Mouse (Mus musculus): Measurements from ENCODE around the gene Ube2h. TPM values are rescaled to one million over a fixed set of nuclear protein-coding genes. Genes with fewer than 3 reads are reported as not detected.
"Not testable (repeated sequence)": the region's sequence is repeated elsewhere in the genome, so short reads cannot be mapped to it uniquely, and the experiment has no call there.

Gene Ube2h
- polyA plus RNA-seq, 1 experiment from 2014 or later, result 41.9 TPM

DNA sequence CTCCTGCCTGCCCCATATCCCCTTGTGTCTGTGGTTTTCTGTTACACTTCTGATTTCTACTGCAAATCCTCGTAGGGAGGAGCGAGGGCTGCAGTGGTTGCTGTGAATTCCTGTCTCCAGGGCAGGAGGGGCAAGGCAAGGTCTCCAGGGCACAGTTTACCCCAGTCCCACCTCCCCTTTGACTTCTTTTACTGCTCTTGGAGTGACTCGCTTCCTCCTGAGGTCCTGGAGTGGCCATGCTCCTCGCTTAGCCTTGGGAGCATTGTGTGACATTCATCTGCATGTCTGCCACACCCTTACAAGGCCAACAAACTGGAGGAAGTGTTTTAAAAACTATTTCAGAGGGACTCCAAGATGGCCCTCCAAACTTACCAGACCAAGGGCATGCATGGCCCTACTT is 16.7 kb upstream of the Ube2h start:
- Histone ChIP-seq H3K4me2 (no peak overlapping the region), H3K27me3 (replicated peaks) (no peaks in the 10 kb centered on the region), H3K9me3 (no peaks in the 10 kb centered on the region), H3K27ac (no peak overlapping the region), H3K4me1 (no peaks in the 10 kb centered on the region), H3K9ac (no peak overlapping the region), H3K36me3 (no peaks in the 10 kb centered on the region), H3K4me3 (replicated peaks) (no peak overlapping the region)
- 45% methylated on average over 4 of the region's 4 CpGs for WGBS
- no peak for ATAC-seq (ENCODE audit: insufficient read depth, low FRiP score, low read depth)

GRCm38 (mm10) chr6:30319216-30319615 is 14.9 kb upstream of the Ube2h start:
- Histone ChIP-seq H3K9ac (no peak overlapping the region), H3K36me3 (no peaks in the 10 kb centered on the region), H3K4me3 (replicated peaks) (no peak overlapping the region), H3K4me2 (no peak overlapping the region), H3K9me3 (no peaks in the 10 kb centered on the region), H3K4me1 (no peaks in the 10 kb centered on the region), H3K27ac (no peak overlapping the region), H3K27me3 (replicated peaks) (no peaks in the 10 kb centered on the region)
- 72% methylated on average over 5 of the region's 5 CpGs for WGBS
- ATAC-seq (ENCODE audit: insufficient read depth, low FRiP score, low read depth), result no peak

- H3K9me3 ChIP-seq, result no peaks in the 10 kb centered on the region
- no peak overlapping the region for H3K9ac ChIP-seq
- H3K4me2 ChIP-seq, result no peak overlapping the region
- 30% methylated on average over 1 of the region's 1 CpGs for WGBS
- no peaks in the 10 kb centered on the region for H3K27me3 ChIP-seq (replicated peaks)
- no peak for ATAC-seq (ENCODE audit: insufficient read depth, low FRiP score, low read depth)
- no peak overlapping the region for H3K27ac ChIP-seq
- H3K4me1 ChIP-seq, result peaks cover 10% of the 10 kb centered on the region; the same call in 1 of the 2 replicates
- no peak overlapping the region for H3K4me3 ChIP-seq (replicated peaks)
- no peaks in the 10 kb centered on the region for H3K36me3 ChIP-seq
Observed at GRCm38 (mm10) chr6:30312006-30312405, 7.7 kb upstream of the Ube2h start.

GRCm38 (mm10) chr6:30308751-30309150 is 4.4 kb upstream of the Ube2h start:
- Histone ChIP-seq H3K27ac (peak overlapping the region; percentile 76; the same call in 1 of the 2 replicates), H3K4me2 (no peak overlapping the region), H3K4me1 (peaks cover 10% of the 10 kb centered on the region; the same call in 1 of the 2 replicates), H3K9me3 (no peaks in the 10 kb centered on the region), H3K36me3 (no peaks in the 10 kb centered on the region), H3K27me3 (replicated peaks) (no peaks in the 10 kb centered on the region), H3K9ac (no peak overlapping the region), H3K4me3 (replicated peaks) (no peak overlapping the region)
- no peak for ATAC-seq (ENCODE audit: insufficient read depth, low FRiP score, low read depth)
- WGBS, result 45% methylated on average over 4 of the region's 4 CpGs

GRCm38 (mm10) chr6:30307691-30308090 is 3.4 kb upstream of the Ube2h start:
- peak; percentile 81 for ATAC-seq (ENCODE audit: insufficient read depth, low FRiP score, low read depth)
- peak overlapping the region; percentile 76 for H3K27ac ChIP-seq
- WGBS, result 11% methylated on average over 9 of the region's 9 CpGs
- no peaks in the 10 kb centered on the region for H3K27me3 ChIP-seq (replicated peaks)
- H3K4me1 ChIP-seq, result peaks cover 10% of the 10 kb centered on the region; the same call in 1 of the 2 replicates
- no peaks in the 10 kb centered on the region for H3K36me3 ChIP-seq
- H3K9me3 ChIP-seq, result no peaks in the 10 kb centered on the region
- H3K4me3 ChIP-seq (replicated peaks), result no peak overlapping the region
- no peak overlapping the region for H3K9ac ChIP-seq
- H3K4me2 ChIP-seq, result peak overlapping the region; percentile 19

DNA sequence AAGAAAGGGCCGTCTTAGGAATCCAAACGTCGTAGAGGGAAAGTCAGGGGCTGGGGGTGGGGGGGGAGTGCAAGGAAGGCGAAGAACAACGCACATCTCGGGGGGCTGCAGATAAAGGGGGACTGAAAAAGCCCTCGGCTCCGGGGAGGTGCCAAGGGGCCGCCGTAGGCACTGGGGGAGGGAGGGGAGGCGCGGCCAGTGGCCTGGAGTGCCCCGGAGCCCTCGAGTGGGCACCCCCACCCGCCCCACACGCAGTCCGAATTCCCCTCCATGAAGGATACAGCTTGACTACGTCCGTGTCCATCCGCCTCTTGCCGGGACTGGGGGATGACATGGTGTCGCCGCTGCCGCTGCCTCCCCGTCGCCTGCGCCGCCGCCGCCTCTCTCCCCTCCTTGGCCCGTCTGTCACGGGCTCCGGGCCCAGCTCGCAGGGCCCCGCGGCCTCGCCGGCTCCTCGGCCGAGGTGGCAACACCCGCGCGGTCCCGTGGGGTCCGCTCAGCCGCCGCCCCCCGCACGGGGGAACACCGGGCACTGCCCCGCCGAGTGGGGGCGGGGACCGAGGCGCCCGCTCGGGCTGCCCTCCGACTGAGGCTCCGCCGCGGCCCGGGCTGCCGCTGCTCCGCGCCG is 454 bp downstream of the Ube2h start:
- peak overlapping the region; percentile 69 for H3K4me3 ChIP-seq (replicated peaks)
- H3K4me2 ChIP-seq, result peak overlapping the region; percentile 78
- ATAC-seq (ENCODE audit: insufficient read depth, low FRiP score, low read depth); H3K27me3 ChIP-seq (replicated peaks); H3K9me3 ChIP-seq; H3K36me3 ChIP-seq: not testable (repeated sequence)
- H3K9ac ChIP-seq, result peak overlapping the region; percentile 87
- H3K4me1 ChIP-seq, result peaks cover 25% of the 10 kb centered on the region
- WGBS, result 0% methylated on average over 42 of the region's 66 CpGs
- H3K27ac ChIP-seq, result peak overlapping the region; percentile 95

- H3K9ac ChIP-seq, result peak overlapping the region; percentile 87
- 1% methylated on average over 11 of the region's 11 CpGs for WGBS
- ATAC-seq (ENCODE audit: insufficient read depth, low FRiP score, low read depth), result no peak
- peaks cover 20% of the 10 kb centered on the region for H3K4me1 ChIP-seq
- peak overlapping the region; percentile 78 for H3K4me2 ChIP-seq
- H3K27ac ChIP-seq, result peak overlapping the region; percentile 95
- no peaks in the 10 kb centered on the region for H3K27me3 ChIP-seq (replicated peaks)
- peak overlapping the region; percentile 69 for H3K4me3 ChIP-seq (replicated peaks)
- H3K36me3 ChIP-seq, result no peaks in the 10 kb centered on the region
- H3K9me3 ChIP-seq, result no peaks in the 10 kb centered on the region
Observed at GRCm38 (mm10) chr6:30302781-30303631, 1.3 kb downstream of the Ube2h start.

DNA sequence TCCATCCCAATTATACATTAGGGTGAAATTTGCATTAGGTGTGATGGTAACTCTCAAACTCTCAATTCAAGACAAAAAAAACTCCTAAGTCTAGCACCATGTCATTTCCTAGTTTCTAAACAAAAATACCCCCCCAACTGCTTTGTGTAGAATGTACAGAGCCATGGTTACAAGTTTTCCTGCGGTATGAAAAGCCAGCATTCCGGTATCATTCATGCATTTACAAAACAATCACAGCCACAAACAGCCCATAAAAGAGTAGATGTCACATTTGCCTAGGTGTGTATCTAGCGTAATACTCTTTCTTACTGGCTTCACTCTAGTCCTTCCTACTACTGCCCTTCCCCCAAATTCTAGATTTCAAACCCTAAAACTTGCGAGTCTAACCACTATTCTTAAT is 2.2 kb downstream of the Ube2h start:
- peak overlapping the region; percentile 19; the same call in 1 of the 2 replicates for H3K9ac ChIP-seq
- peaks cover 15% of the 10 kb centered on the region for H3K4me1 ChIP-seq
- ATAC-seq (ENCODE audit: insufficient read depth, low FRiP score, low read depth), result no peak
- no peaks in the 10 kb centered on the region; the same call in 1 of the 2 replicates for H3K36me3 ChIP-seq
- H3K27ac ChIP-seq, result peak overlapping the region; percentile 90
- WGBS, result 8% methylated on average over 4 of the region's 4 CpGs
- H3K4me2 ChIP-seq, result peak overlapping the region; percentile 78
- no peaks in the 10 kb centered on the region for H3K9me3 ChIP-seq
- H3K4me3 ChIP-seq (replicated peaks), result peak overlapping the region; percentile 38
- no peaks in the 10 kb centered on the region for H3K27me3 ChIP-seq (replicated peaks)

DNA sequence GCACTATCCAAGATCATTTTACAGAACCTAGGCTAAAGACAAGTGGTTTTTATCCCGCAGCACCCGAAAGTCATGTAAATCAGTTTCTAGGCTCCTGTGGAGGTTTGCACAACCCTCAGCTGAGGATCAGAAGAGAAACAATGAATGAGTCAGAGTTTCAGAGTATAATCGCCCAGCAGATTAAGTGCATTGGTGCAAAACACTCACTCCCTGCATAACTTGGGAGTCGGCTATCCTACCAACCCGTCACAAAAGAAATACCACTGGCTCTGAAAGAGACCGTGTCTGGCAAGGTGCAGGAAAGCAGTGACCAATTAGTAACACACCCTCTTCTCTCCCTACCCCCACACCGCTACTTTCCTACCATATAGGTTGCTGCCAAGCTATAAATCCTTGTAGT is 3.4 kb downstream of the Ube2h start:
- H3K27me3 ChIP-seq (replicated peaks), result no peaks in the 10 kb centered on the region
- peaks cover 17% of the 10 kb centered on the region for H3K4me1 ChIP-seq
- peak; percentile 10; the same call in 1 of the 2 replicates for ATAC-seq (ENCODE audit: insufficient read depth, low FRiP score, low read depth)
- H3K9ac ChIP-seq, result no peak overlapping the region
- peak overlapping the region; percentile 90 for H3K27ac ChIP-seq
- H3K4me2 ChIP-seq, result peak overlapping the region; percentile 78
- no peaks in the 10 kb centered on the region; the same call in 1 of the 2 replicates for H3K36me3 ChIP-seq
- peak overlapping the region; percentile 38 for H3K4me3 ChIP-seq (replicated peaks)
- no peaks in the 10 kb centered on the region for H3K9me3 ChIP-seq
- 12% methylated on average over 7 of the region's 7 CpGs for WGBS

DNA sequence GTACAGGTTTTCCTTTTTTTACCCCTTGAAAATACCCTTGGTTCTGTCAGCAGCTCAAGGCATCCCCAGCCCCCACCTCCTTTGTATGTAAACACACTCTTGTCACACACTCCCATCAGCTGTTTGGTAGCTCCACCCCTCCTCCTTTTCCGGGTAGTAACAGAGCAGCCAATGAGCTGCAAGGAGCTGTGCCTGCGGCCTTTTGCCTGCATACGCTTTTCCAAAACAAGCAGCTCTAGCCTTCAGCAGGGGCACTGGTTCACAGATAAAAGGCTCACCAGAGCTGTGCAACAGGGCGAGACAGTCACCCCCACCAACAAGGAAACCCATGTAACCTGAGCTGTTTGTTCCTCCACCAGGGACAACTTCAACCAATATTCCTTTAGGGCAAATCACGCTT is 4.0 kb downstream of the Ube2h start:
- peak overlapping the region; percentile 90 for H3K27ac ChIP-seq
- H3K4me1 ChIP-seq, result peaks cover 17% of the 10 kb centered on the region
- peak overlapping the region; percentile 78 for H3K4me2 ChIP-seq
- H3K4me3 ChIP-seq (replicated peaks), result peak overlapping the region; percentile 38
- no peaks in the 10 kb centered on the region for H3K27me3 ChIP-seq (replicated peaks)
- H3K9me3 ChIP-seq, result no peaks in the 10 kb centered on the region
- 4% methylated on average over 5 of the region's 5 CpGs for WGBS
- peaks cover 3% of the 10 kb centered on the region for H3K36me3 ChIP-seq
- peak; percentile 82 for ATAC-seq (ENCODE audit: insufficient read depth, low FRiP score, low read depth)
- H3K9ac ChIP-seq, result no peak overlapping the region

GRCm38 (mm10) chr6:30299683-30300082 is 4.7 kb downstream of the Ube2h start:
- Histone ChIP-seq H3K4me3 (replicated peaks) (no peak overlapping the region), H3K9ac (no peak overlapping the region)

GRCm38 (mm10) chr6:30299116-30299515 is 5.2 kb downstream of the Ube2h start:
- no peak overlapping the region for H3K27ac ChIP-seq
- no peaks in the 10 kb centered on the region for H3K9me3 ChIP-seq
- no peak overlapping the region for H3K9ac ChIP-seq
- H3K36me3 ChIP-seq, result peaks cover 3% of the 10 kb centered on the region
- no peak for ATAC-seq (ENCODE audit: insufficient read depth, low FRiP score, low read depth)
- WGBS, result 52% methylated on average over 1 of the region's 1 CpGs
- H3K4me1 ChIP-seq, result peaks cover 17% of the 10 kb centered on the region
- no peak overlapping the region for H3K4me2 ChIP-seq
- no peak overlapping the region for H3K4me3 ChIP-seq (replicated peaks)
- H3K27me3 ChIP-seq (replicated peaks), result no peaks in the 10 kb centered on the region

More at GRCm38 (mm10) chr6:30299683-30300082, 4.7 kb downstream of the Ube2h start:
- Histone ChIP-seq H3K4me1 (peaks cover 17% of the 10 kb centered on the region), H3K9me3 (no peaks in the 10 kb centered on the region), H3K27me3 (replicated peaks) (no peaks in the 10 kb centered on the region), H3K27ac (peak overlapping the region; percentile 16; the same call in 1 of the 2 replicates), H3K4me2 (peak overlapping the region; percentile 78), H3K36me3 (peaks cover 3% of the 10 kb centered on the region)
- 76% methylated on average over 5 of the region's 5 CpGs for WGBS
- no peak for ATAC-seq (ENCODE audit: insufficient read depth, low FRiP score, low read depth)

Measured in stomach, embryonic 15.5 days (tissue).